In the genomic region with DNA sequence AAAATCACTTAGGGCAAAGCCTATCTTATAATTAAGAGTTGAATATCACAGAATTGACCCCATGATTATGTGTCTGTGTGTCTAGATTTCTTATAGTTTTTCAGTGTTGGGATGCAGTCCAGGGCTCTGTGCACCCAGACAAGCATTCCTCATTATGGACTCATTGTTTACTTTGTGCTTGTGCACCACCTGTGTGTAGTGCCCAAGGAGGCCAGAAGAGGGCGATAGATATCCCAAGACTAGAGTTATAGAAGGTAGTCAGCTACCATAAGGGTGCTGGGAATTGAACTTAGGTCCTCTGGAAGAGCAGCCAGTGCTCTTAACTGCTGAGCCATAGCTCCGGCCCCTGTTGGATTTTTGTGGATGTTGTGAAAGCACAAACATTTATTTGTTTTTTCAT, we compare ENCODE assay signal across 23 mouse cellular contexts.
DNase-seq lines count a peak whose midpoint lies in the region; ATAC-seq and TF ChIP-seq lines count a peak whose summit lies in the region.
"Had no signal": no experiment of that assay in that cellular context is flagged by ENCODE, and none has a peak within 500 bp of the region (broad histone marks: within the 10 kb centered on the region; RNA-seq: fewer than 3 reads in every experiment).

No protein-coding gene starts in this region.

- no peak for ATAC-seq in kidney, postnatal 0 days (replicated peaks; ENCODE audit: low FRiP score, low read depth)
- ATAC-seq in kidney, embryonic 15.5 days (replicated peaks; ENCODE audit: low FRiP score): no peak
- ATAC-seq in frontal cortex, adult (ENCODE audit: low TSS enrichment): no peak

- TF ChIP-seq CTCF in kidney, postnatal 0 days (IDR thresholded peaks at IDR 0.05; ENCODE audit: low read depth): peak; percentile 23

- no peaks in the 10 kb centered on the region for H3K36me3 ChIP-seq in kidney, postnatal 0 days (ENCODE audit: insufficient read depth, low read length)
- no peaks in the 10 kb centered on the region for H3K36me3 ChIP-seq in kidney, embryonic 15.5 days
- H3K36me3 ChIP-seq: embryonic facial prominence, embryonic 10.5 days; G1E; heart, embryonic 15.5 days; limb, embryonic 10.5 days; neural tube, embryonic 12.5 days had no signal

- H3K27me3 ChIP-seq in kidney, postnatal 0 days (ENCODE audit: insufficient read depth, low read length): no peaks in the 10 kb centered on the region
- no peaks in the 10 kb centered on the region for H3K27me3 ChIP-seq in kidney, embryonic 15.5 days
- H3K27me3 ChIP-seq: heart, embryonic 15.5 days; neural tube, embryonic 12.5 days had no signal

- no peaks in the 10 kb centered on the region for H3K4me1 ChIP-seq in kidney, postnatal 0 days (replicated peaks; ENCODE audit: insufficient read depth, low read length)
- H3K4me1 ChIP-seq in kidney, embryonic 15.5 days: no peaks in the 10 kb centered on the region
- H3K4me1 ChIP-seq: neural tube, embryonic 12.5 days had no signal

- no peak for DNase-seq in kidney, postnatal 0 days (ENCODE audit: low spot score)
- DNase-seq in testis, postnatal 14 days (ENCODE audit: low spot score): peak; percentile 35
- no peak for DNase-seq in testis, postnatal 10 days (ENCODE audit: low spot score)
- DNase-seq in R1 (ENCODE audit: low read depth, low spot score): peak; percentile 72
- DNase-seq in layer of hippocampus, adult 11-12 months (ENCODE audit: low spot score): no peak
- DNase-seq: adrenal gland, postnatal 36 days; cerebellum, adult 18-20 months; gastrocnemius, postnatal 14 days; heart, adult 18-20 months; heart, postnatal 4 days; kidney, adult 8-10 months; kidney, postnatal 36 days; lung, adult 2 months; lung, postnatal 4 days; right cerebral cortex, postnatal 4 days had no signal

- no peak overlapping the region for H3K9ac ChIP-seq in kidney, postnatal 0 days (ENCODE audit: low read depth, low read length)
- no peak overlapping the region for H3K9ac ChIP-seq in kidney, embryonic 15.5 days
- H3K9ac ChIP-seq: heart, embryonic 15.5 days; neural tube, embryonic 12.5 days had no signal

- no peak overlapping the region for H3K4me2 ChIP-seq in kidney, postnatal 0 days (ENCODE audit: low read length)
- no peak overlapping the region for H3K4me2 ChIP-seq in kidney, embryonic 15.5 days
- H3K4me2 ChIP-seq: heart, embryonic 15.5 days; liver, embryonic 11.5 days; neural tube, embryonic 12.5 days had no signal

- H3K9me3 ChIP-seq in kidney, postnatal 0 days (replicated peaks; ENCODE audit: low read length): no peaks in the 10 kb centered on the region
- H3K9me3 ChIP-seq in kidney, embryonic 15.5 days (replicated peaks): no peaks in the 10 kb centered on the region
- H3K9me3 ChIP-seq: heart, embryonic 15.5 days; limb, embryonic 10.5 days; neural tube, embryonic 12.5 days had no signal

- H3K27ac ChIP-seq in kidney, postnatal 0 days: no peak overlapping the region
- no peak overlapping the region for H3K27ac ChIP-seq in kidney, embryonic 15.5 days
- H3K27ac ChIP-seq: embryonic facial prominence, embryonic 10.5 days; heart, embryonic 15.5 days; limb, embryonic 10.5 days; neural tube, embryonic 12.5 days had no signal

- no peak overlapping the region for H3K4me3 ChIP-seq in kidney, postnatal 0 days (replicated peaks; ENCODE audit: low read depth, low read length)
- H3K4me3 ChIP-seq in kidney, embryonic 15.5 days (replicated peaks): no peak overlapping the region
- H3K4me3 ChIP-seq: embryonic facial prominence, embryonic 10.5 days; heart, embryonic 15.5 days; limb, embryonic 10.5 days; neural tube, embryonic 12.5 days had no signal

- whole genome bisulfite sequencing in kidney, postnatal 0 days: 80% methylated on average over 2 of the region's 2 CpGs
- 82% methylated on average over 2 of the region's 2 CpGs for WGBS in kidney, embryonic 15.5 days

Comparison
In these comparisons a context has a peak if more than half of its experiments do, and no peak if none do; other contexts are left out.
1. DNase-seq: peak in testis, postnatal 14 days (single experiment) and R1 (single experiment); none in kidney, postnatal 0 days (single experiment), testis, postnatal 10 days (single experiment) and layer of hippocampus, adult 11-12 months (single experiment).